Mouse (Mus musculus) thymus, postnatal 36 days (tissue): Measurements from ENCODE around the gene Tpk1.

Experiments
- DNase-seq, 2 experiments: peaks; one replicate each; pipeline ENCODE4 v3.0.0; 2022; ENCODE audit warnings: mixed read lengths in 2 of 2

Gene Tpk1

GRCm38 (mm10) chr6:43424978-43425377, 241.1 kb downstream of the Tpk1 start:
- DNase-seq: no peak

GRCm38 (mm10) chr6:43420358-43420979, 245.6 kb downstream of the Tpk1 start:
- DNase-seq: no peak

GRCm38 (mm10) chr6:43408949-43409348, 257.1 kb downstream of the Tpk1 start:
- DNase-seq: no peak

GRCm38 (mm10) chr6:43403076-43403475, 263.0 kb downstream of the Tpk1 start:
- no peak for DNase-seq

GRCm38 (mm10) chr6:43402219-43402997, 263.7 kb downstream of the Tpk1 start:
- DNase-seq: no peak

GRCm38 (mm10) chr6:43396426-43396825, 269.7 kb downstream of the Tpk1 start:
- DNase-seq: no peak

- no peak for DNase-seq
Measured at GRCm38 (mm10) chr6:43395538-43395937, 270.5 kb downstream of the Tpk1 start.

- DNase-seq: no peak
Measured at GRCm38 (mm10) chr6:43391358-43391757, 274.7 kb downstream of the Tpk1 start.

- no peak for DNase-seq
Measured at GRCm38 (mm10) chr6:43387273-43387672, 278.8 kb downstream of the Tpk1 start.

- DNase-seq: no peak
Measured at GRCm38 (mm10) chr6:43384841-43385240, 281.2 kb downstream of the Tpk1 start.

GRCm38 (mm10) chr6:43384304-43384703, 281.8 kb downstream of the Tpk1 start:
- no peak for DNase-seq

GRCm38 (mm10) chr6:43382750-43383149, 283.3 kb downstream of the Tpk1 start:
- no peak for DNase-seq

- no peak for DNase-seq
Measured at GRCm38 (mm10) chr6:43382284-43382683, 283.8 kb downstream of the Tpk1 start.

- DNase-seq: no peak
Measured at GRCm38 (mm10) chr6:43373206-43373605, 292.9 kb downstream of the Tpk1 start.

- DNase-seq: no peak
Measured at GRCm38 (mm10) chr6:43367434-43367945, 298.6 kb downstream of the Tpk1 start.

GRCm38 (mm10) chr6:43366952-43367351, 299.1 kb downstream of the Tpk1 start:
- no peak for DNase-seq

- DNase-seq: no peak
Measured at GRCm38 (mm10) chr6:43363917-43364316, 302.2 kb downstream of the Tpk1 start.

- DNase-seq: no peak
Measured at GRCm38 (mm10) chr6:43363291-43363820, 302.7 kb downstream of the Tpk1 start.

- no peak for DNase-seq
Measured at GRCm38 (mm10) chr6:43361248-43361647, 304.8 kb downstream of the Tpk1 start.

GRCm38 (mm10) chr6:43360214-43360613, 305.9 kb downstream of the Tpk1 start:
- DNase-seq: no peak

GRCm38 (mm10) chr6:43354562-43355241, 311.4 kb downstream of the Tpk1 start:
- DNase-seq: no peak

- DNase-seq: no peak
Measured at GRCm38 (mm10) chr6:43353446-43353845, 312.6 kb downstream of the Tpk1 start.

GRCm38 (mm10) chr6:43349083-43349482, 317.0 kb downstream of the Tpk1 start:
- DNase-seq: no peak
